Mouse (Mus musculus) spleen, adult 12 weeks (tissue): ENCODE measurements around the gene Btbd9.

Experiments used
- DNase-seq: peaks from one replicate; pipeline ENCODE4 v3.0.0; 2022; ENCODE audit warnings: low spot score

Gene Btbd9

DNA sequence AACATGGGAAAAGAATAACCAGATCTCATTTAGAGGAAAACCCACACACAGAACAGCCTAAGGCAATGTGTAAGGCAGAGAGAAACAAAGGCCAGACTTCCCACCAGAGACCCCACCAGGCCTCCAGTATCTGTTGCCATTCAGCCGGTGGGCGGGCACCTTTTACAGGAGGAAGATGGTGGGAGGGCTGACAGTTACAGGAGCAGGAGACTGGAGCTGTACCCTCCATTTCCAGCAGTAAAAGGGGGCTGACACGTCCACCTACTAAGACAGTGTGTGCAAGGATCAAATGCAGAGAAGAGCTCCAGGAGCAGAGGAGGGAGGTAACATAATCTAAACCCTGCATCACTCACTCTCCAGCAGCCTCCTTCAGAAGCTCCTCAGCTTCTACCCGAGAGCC is 123.0 kb downstream of the Btbd9 start:
- DNase-seq: no peak

DNA sequence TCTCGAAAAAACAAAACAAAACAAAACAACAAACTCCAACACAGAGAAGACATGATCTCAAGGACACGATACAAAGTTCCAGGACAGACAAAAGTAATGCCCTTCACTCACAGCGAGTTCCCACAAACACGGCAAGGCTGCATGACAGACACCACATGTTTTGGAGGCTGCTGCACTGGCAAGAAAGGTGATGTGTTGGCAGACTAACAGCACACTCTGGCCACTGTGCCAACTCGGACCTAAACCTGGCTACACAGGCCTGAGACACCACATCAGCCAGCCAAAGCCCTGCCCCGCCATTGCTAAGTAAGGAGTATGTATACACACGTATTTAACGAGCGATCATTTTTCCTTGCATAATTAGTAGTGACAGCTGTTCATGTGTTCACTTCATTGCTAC is 123.9 kb downstream of the Btbd9 start:
- DNase-seq: no peak

DNA sequence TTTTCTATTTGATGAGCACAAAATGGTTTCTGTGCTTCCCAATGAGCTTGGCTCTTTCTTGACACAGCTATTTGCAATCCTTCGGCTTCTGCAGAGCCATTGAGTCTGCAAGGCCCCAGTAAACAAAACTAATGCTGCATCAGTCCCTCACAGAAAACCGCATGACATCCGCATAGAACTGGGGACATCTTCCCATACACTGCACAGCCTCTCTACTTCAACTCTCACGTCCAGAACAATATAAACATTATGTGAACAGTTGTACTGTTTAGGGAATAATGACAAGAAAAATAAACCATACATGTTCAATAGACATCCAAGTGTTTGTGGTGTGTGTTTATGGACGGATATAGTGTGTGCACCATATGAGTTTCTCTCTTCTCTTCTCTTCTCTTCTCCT is 127.7 kb downstream of the Btbd9 start:
- DNase-seq: no peak

DNA sequence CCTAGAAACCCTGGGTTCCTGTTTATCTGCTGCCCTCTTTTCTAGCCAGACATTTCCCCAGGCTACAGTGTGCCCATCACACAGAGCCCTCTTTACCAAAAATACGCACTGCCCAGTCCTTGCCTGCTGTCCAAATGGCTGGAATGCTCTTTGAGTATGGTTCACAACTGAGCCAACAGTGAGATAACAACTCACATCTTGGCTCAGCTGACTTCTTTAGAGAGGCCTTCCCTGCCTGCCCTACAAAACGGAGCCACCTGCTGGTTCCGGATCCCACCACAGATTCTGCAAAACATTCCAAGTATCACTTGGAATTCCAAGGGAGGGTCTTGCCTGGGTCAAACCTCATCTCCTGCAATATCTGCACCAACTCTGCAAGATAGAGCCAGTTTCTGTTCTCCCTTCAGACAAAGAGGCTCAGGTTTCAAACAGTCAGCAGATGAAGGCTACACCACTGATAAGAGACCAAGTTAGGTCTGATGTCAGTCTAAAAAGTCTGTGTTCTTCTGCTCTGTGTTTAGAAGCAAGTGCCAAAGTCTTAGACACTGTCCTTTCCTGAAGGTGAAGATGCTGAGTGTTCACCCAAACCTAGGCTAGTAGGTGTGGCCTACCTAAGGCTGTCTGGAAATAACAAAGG is 130.4 kb downstream of the Btbd9 start:
- no peak for DNase-seq

DNA sequence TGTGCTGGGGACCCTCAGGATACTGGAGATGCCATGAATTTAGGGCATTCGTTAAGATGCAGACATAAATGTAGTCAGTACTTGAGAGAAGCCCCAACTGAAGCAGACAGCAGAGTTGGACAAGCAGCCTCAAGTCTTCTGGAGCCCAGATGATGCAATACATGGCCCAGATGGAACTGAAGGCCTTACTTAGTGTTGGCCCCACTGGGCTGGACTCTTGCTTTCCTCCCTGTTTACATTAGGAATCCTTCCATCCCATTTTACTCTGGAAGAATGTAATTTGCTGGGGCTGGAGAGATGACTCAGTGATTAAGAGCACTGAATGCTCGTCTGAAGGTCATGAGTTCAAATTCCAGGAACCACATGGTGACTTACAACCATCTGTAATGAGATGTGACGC is 136.6 kb downstream of the Btbd9 start:
- no peak for DNase-seq

DNA sequence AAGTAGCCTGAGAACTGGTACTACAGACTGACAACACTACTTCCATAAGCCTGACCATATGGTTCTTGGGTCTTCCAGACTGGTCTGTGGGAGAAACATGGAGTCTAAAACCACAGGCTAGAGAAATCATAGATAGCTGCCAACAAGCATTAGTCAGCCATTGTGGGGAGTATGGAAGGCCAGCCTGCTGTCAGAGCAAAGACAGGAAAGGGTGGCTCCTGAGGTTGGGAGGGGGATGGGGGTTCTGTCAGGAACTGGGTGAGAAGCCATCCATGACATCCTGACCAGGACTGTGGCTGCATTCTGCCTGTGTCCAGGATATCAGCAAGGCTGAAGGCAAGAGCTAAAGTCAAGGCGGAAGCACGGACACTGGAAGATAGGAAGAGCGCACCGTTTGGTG is 137.5 kb downstream of the Btbd9 start:
- no peak for DNase-seq

DNA sequence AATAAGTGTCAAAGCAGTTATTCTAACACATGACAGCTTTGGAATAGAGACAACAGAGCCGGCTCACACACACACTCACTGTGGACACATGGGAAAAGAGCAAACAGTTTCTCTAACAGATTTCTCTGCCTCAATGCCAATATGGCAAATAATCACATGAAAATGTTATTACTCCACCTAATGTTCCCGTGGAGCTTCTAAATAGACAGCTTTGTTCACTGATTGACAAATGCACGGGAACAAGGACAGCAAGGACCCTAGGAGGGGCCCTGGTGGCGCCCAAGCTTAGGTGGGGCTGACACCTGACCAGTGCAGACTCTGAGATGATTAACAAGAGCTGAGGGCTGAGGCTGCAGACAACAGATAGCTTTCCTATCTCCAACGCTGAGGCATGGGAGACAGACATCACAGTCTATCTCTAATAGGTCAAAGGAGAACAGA is 140.2 kb downstream of the Btbd9 start:
- DNase-seq: no peak

DNA sequence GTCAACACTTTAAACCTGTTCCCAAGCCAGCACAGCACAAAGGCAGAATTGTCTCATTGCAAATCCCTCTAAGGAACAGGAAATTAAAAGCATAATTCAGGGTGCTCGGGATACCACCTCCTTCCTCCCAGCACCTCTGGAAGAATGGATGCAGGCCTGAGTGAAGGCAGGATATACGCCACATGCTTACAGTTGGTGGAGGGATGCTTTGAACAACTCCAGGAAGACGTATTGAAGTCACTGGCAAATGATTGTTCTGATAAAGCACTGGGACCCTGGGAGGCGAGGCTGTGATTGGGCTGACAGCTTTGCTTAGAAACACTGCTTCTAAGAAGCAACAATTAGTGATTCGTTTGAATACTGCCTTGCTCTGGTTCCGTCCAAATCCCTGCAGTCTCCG is 140.8 kb downstream of the Btbd9 start:
- DNase-seq: no peak

DNA sequence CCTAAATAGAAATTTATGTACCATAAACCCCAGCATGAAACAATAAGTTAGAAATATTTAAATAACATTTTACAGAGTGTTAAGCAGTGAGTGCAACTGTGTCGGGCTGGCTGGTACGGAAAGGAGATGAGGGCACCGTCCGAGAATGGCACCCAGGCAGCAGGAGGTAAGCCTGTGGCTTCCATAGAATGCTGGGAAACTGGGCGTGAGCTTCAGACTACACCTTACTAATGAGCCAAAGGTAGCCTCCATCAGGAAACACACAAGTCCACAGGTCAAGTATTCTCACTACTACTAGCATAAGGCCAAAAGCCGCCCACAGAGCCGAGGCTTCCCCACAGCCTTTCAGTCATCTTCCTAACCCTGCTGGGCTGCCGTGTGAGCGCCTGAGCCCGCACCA is 144.2 kb downstream of the Btbd9 start:
- DNase-seq: no peak

DNA sequence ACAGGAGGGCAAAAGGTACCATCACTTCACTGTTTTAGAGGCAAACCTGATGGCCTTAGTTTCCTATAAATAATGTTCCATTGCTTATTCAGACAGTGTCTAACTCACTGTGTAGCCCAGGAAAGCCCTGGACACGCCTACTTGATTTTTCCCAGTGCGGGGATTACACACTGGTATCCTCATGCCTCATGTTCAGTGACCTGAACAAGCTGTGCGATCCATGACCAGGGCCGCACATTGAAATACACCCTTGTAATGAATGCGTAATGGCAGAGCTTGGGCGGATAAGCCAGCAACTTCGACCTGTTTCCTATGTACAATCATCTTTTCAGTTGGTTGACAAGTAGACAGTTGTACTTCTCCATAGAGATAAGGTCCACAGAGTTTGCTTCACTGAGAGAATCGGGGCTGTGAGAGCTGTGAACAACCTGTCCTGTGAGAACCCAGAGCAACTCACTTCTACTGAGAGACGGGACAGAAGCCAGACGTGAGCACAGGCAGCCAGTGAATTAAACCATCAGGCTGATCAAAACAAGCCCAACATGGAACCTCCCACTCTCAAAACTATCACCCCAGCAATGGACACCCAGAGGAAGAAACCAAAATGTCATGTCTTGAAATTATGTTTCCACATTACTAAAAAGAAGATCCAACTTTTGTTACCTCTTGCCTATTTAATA is 145.2 kb downstream of the Btbd9 start:
- no peak for DNase-seq

DNA sequence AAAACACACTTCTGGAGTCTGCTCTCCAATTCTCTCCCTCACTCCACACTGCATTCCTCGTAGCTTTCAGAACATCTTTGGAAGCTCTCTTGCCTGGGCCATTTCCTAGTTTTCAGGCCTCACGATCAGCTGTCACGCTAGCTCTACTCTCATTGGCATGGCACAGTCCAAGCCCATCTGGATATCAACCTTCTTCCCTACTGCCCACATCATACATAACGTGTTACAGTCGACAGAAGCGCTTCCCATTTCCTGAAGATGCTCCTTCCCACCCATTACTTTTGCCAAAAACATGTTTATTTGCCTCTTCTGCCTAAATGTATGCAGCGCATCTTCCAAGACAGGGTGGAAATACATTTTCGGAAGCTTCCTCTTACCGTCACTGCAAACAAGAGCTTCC is 147.6 kb downstream of the Btbd9 start:
- DNase-seq: no peak

DNA sequence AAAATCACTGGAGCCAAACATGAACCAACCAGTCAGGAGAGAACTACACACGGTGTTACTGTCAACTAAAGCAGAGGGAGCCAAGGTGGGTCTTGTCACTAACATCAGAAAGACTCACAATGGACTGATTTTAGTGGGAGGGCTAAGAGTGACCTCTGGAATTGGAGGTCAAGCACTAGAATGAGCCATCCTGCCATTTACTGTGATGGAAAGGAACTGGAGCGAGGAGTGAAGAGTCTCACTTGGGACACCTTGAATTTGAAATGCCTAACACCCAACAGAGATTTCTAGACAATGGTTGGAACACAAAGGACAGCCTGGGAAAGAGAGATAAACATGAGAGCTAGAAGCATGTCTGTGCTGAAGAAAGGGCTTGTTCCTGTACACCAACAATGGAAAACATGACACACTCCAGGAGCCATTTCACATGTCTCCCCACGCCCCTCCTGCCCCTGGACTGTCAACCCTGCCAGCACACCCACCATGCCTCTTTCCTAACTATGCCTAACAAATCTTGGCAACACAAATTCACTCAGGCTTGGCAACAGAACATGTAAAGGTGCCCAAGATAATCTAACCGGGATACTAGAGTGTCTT is 152.9 kb downstream of the Btbd9 start:
- DNase-seq: no peak

DNA sequence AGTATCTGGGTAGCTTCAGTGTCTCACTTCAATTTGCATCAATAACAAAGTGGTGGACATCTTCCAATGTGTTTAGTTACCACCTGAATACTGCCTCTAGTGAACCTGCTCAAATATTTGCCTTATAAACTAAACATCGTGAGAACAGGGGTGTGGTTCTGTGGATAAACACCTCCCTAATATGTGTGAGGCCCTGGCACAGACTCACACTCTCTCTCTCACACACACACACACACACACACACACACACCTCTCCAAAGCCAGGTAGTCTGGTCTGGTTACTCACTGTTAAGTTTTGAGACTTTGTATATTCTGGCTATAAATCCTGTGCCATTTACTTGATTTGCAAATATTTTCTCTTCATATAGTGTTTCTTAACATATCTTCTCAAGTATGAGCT is 154.0 kb downstream of the Btbd9 start:
- no peak for DNase-seq

DNA sequence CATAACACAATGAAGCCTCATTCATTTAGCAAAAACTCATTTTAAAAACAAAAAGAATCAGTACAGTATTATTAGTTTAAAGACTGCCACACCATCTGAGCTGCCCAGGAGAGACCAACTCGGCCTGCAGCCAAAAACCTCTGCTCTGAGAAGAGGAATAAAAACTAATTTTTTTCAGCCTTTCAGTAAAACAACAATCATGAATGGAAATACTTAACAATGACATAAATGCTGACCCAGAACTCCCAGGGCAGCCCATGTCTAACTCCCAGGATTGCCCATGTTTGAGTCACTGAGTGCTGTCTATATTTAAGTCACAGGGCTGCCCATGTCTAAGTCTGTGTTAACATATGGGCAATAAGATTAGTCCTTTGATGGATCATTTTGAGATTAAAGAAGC is 155.0 kb downstream of the Btbd9 start:
- no peak for DNase-seq

DNA sequence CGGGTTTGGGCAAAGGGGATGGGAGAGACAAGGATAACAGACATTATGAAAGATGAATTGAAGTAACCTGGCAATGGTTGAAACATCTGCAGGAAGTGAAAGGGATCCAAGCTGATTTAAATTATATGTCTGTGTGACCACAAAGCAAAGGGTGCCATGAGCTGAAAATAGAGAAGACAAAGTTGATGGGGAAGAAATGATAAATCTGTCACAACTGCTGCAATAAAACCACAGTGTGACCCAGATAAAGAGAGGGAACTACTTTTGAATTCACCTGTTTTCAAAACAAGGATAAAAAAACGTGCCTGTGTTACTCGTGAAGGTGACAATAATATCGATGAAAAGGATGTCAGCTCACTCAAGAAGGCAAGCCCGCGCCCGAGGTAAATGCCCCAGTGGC is 156.8 kb downstream of the Btbd9 start:
- no peak for DNase-seq

DNA sequence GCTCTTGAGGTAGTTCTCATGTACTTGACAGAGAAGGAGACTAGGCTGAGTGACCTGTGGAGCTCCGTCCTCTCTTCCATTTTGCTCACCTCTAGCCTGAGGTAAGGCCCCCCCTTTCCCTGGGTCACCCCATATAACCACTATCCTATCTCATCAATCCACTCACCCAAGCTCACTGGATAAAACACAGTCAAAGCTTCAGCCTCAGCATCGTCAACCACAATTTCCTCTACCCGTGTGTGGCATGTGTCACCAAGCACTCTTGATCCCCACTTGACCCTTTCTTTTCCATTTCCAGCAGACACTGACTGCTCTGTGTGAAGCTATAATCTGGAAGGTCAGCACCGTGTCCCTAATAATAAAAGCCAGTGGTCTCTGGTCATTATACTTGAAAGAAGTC is 157.8 kb downstream of the Btbd9 start:
- no peak for DNase-seq

DNA sequence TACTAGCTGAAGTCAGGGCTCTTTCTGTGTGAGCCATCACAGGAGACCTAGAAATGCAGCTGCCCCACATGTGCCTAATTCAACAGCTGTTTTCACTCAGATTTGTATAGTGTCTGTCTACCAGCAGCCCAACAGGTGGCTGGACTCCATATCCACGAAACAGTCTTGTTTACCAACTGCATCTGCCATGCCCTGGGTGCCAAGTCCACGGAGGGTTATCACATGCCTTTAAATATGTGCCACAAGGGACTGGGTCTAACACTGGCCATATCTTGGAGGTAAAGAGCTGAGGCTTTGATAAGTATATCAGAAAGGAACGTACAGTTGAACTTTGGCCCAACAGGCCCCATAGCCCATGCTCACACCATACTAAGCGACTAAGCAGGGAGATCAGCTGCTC is 159.2 kb downstream of the Btbd9 start:
- DNase-seq: no peak

DNA sequence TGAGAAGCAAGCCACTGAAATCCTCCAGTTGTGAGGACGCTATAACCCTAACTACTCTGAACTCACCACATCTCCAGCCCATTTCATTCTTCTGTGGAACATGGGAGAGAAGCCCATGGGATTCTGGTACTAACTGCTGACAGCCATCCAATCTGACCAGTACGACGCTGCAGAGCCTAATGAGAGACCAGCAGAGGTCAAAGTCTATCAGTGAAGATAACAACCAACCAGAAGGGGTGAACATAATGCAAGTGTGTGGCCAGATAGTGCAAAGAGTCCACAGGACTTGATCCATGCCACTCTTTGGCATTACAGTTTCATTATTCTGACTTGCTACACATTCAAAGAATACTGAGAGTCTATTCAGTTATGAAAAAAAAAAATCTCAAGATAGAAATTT is 160.6 kb downstream of the Btbd9 start:
- DNase-seq: no peak

DNA sequence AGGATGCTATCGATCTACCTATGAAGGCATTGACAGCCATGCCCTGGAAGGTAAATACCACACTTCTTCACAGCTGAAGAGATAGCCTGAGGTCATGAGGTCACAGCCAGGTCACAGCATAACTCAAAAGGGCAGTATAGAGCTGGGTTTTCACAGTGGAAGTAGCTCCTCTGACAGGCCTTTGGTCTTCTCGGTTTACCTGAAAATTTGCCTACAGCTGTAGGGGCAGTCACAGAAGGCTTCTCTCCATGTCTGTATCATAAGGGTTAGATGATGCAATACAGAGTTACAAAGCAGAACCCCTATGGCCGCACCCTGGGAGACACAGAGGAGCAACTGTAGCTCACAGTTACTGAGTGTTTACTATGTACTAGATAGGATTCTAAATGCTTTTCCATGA is 163.3 kb downstream of the Btbd9 start:
- no peak for DNase-seq

DNA sequence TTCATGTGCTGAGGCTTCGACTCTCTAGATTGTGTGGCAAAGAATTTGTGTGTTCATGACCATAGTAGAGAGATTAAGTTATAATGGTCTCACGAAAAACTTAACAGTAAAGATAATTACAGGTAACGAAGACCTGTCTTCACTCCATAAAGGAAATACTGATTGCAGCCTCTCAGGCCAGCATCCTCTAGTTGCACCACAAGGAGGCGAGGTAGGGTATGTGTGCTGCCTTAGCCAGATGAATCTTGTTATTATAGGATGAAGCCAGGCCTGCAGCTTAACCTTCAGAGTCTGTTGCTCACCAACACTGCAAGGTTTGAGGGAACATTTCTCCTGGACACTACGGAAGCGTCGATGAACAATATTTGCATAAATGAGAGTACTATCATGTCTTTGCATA is 170.3 kb downstream of the Btbd9 start:
- no peak for DNase-seq

DNA sequence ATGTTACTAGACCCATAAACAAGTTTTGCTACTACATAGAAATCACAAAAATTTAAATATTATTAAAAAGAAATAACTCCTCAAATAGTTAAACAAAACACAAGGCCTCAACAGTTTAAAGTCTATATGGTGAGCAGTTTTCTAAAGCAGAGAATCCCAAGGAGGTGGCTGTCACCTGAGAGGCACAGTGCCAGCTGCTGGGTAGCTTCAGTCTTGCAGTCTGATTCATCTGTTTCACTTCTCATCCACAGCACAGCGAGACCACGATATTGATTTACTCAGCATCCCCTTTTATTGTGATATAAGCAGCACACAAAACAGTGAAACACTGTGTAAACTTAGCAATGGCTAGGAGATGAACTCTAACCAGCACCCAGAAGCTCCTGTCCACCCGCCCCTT is 173.4 kb downstream of the Btbd9 start:
- no peak for DNase-seq

DNA sequence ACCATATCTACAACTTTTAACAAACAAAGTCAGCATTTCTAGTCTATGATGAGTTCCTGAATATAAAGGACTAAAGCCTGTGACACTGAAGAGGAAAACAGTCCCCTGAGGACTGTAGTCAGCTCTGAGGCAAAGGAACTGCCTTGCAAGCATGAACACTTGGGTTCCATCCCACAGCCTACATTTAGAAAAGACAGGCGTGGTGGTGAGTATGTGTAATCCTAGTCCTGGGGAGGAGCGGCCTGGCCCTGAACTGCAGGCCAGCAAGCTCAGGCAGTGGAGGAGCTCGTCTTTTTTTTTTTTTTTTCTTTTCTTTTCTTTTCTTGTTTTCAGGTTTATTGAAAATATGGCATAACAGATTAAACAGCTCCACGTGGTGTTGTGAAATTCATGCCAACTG is 181.0 kb downstream of the Btbd9 start:
- no peak for DNase-seq

DNA sequence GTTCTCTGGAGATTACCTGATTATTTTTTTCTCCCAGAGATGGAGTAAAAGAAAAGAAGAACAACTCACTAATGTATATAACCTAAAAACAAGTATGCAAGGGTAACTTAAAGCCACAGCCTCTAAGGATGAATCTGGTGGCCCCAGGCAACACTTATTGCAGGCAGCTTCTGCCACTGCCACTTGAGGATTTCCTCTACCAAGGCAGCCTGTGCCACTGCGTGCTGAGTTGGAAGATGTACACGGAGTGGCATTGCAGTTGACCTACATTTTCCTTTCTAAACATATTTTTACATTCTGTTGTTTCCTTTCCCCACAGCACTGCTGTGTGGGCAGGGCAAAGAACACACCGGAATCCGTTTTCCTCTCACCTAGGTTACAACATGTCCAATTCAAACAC is 184.3 kb downstream of the Btbd9 start:
- no peak for DNase-seq

DNA sequence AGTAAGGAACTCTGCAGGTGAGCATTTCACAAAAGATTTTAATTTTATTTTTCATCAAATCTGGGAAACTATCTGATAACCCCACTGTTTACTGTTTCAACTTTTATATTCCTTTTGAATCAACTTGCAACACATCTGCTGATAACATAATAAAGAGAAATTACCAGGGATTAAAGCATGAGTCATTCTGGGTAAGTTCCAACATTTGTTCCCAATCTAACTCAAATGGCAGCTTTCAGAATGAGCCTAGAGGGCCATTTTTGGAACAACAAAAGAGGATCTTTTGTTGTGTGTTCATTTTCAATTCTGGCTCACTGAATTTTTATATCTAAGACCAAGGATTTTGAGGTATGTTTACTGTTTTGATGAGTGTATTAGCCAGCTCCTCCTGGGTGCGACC is 185.1 kb downstream of the Btbd9 start:
- no peak for DNase-seq
